Mouse (Mus musculus): ENCODE data around the gene Akip1. TPM values are rescaled to one million over a fixed set of nuclear protein-coding genes. Genes with fewer than 3 reads are reported as not detected.

Akip1 gene
- total RNA-seq, 2 experiments from 2014 or later, result 5.4 to 8.2 TPM

Other genes starting within 250 kb of the Akip1 start
- under 1 TPM; 0.13 TPM for gene Trim66, start 195.6 kb upstream of the Akip1 start, total RNA-seq (2021)
- gene Rpl27a, start 184.5 kb upstream of the Akip1 start, total RNA-seq (2021), result 10 to 100 TPM; 58.5 to 72.2 TPM
- gene St5, start 85 bp upstream of the Akip1 start, total RNA-seq (2021), result 1 to 10 TPM; 8.0 to 8.3 TPM
- gene BC051019, start 20.2 kb downstream of the Akip1 start, total RNA-seq (2021), result not detected
- gene Ascl3, start 28.0 kb downstream of the Akip1 start, total RNA-seq (2021), result not detected
- 10 to 100 TPM; 24.5 to 25.9 TPM for gene Tmem9b, start 49.2 kb downstream of the Akip1 start, total RNA-seq (2021)
- under 1 TPM; 0.08 to 0.70 TPM for gene Nrip3, start 78.3 kb downstream of the Akip1 start, total RNA-seq (2021)
- 1 to 10 TPM; 3.9 to 4.3 TPM for gene Scube2, start 162.0 kb downstream of the Akip1 start, total RNA-seq (2021)